Mouse (Mus musculus) brain, adult 2 months (tissue): Measurements from ENCODE around the gene Zmynd8.

ENCODE experiments used
- DNase-seq: peaks from one replicate; pipeline ENCODE4 v3.0.0; 2011; ENCODE audit warnings: low read depth, low spot score

Gene Zmynd8

DNA sequence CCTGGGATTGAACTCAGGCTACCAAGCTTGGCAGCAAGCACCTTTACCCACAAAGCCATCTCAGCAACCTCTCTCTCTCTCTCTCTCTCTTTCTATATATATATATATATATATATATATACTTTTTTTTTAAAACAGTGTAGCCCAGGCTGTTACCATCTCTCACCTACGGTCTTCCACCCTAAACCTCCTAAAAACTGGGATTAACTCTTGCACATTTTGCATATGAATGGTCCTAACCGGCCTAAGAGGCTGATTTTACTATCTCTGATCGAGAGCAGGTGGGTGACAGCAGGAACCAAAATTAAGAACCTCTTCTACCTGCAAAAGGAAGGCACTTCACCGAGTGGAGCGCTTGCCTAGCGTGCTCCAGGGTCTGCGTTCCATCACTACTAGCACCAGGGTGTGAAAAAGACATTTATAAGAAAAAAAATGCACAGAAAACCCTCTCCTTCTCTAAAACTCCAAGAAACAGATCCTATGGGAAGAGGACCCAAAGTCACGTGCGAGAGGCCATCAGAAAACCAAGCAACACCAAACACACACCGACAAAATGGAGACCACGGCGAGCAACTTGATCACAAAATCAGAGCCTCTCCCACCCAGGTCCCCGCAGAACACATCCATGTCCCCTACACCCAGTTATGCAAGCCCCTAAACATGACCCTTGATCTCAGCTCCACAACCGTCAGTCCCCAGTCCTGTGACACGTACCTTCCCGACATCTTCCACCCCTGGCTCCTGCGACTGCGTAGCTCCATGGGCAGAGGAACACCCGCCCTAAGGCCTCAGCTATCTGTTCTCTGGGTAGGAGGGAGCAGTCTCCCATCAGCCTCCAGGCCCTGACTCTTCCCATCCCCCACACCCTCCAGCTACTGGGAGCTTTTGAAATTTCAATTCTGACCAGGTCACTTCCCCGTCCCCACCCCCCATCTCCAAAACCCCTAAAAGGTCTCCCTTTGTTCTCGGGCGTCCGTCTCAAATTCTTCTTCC lies at the start of gene Zmynd8:
TSS of gene Zmynd8 (minus strand) at position 815 of the 993 bp plus-strand sequence.
- DNase-seq = no peak

DNA sequence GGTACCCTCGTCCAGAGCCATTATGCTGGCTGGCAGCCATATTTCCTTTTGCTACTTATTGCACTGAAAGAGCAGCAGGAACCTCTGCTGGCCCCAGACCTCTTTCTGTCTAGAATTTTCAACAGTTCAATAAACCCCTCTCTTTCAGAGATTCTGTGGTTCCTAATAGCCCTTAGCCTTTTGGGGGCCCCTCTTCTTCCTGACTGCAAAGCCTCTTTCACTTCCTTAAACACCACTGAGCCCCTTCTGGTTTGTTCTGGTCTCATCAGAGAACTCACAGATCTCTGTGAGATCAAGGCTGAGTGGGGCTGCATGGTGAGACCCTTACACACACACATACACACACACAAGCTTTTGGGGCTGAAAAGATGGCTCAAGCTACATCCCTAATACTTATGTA lies 49.2 kb upstream of the Zmynd8 start:
- DNase-seq = peak; percentile 16

DNA sequence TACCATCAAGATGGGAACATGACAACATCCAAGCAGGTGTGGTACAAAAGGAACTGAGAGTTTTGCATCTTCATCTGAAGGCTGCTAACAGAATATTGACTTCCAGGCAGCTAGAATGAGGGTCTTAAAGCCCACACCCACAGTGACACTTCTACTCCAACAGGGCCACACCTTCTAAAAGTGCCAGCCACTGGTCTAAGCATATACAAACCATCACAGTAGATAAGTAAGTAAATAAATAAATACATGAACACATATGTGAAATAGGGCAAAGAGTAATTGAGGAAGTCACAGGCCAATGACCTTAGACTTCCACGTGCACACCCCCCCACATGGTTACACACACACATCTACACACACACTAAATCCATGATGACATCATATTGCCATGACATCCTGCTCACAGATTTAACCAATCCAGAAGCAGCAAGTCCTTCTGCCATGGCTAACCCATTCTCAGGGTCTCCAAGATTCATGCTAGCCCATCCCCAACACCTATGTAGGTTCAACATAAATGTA lies 47.3 kb upstream of the Zmynd8 start:
- no peak for DNase-seq

DNA sequence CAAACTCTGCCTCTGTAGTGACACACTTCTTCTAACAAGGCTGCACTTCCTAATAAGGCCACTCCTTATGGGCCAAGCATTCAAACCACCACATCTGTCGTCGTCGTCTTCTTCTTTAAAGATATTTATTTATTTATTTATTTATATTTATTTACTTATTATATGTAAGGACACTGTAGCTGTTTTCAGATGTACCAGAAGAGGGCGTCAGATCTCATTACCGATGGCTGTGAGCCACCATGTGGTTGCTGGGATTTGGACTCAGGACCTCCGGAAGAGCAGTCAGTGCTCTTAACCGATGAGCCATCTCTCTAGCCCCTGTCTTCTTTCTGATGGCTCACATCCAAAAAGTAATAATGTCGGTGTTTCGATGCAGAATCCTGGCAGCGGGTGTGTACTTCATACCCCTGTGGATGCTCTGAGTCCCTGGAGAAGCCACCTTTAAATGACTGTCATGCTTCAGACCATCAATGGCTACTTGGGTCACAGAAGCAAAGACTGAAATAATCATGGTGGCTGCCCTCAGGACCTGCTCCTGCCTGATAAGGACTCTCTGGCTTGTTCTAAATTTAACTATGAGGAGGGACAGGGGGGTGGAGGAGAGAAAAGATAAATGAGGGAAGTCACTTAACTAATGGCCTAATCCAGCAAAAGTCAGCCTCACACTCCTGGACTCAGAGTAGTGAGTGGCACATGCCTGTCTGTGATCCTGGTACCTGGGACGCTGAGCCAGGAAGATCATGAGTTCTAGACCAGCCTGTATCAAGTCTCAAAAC lies 45.9 kb upstream of the Zmynd8 start:
- DNase-seq = no peak

DNA sequence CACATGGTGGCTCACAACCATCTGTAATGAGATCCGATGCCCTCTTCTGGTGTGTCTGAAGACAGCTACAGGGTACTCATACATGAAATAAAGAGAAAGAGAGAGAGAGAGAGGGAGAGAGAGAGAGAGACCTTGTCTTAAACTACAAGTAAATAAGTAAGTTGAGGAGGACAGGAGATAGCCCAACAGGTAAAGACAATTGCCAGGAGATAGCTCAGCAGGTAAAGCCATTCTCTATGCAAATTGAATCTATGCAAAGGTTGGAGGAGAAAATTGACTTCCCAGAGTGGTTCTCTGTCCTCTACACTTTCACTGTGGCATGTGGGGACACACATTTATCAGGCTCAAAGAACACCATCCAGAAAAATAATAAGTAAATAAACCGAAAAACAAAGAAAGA lies 44.3 kb upstream of the Zmynd8 start:
- DNase-seq = no peak

DNA sequence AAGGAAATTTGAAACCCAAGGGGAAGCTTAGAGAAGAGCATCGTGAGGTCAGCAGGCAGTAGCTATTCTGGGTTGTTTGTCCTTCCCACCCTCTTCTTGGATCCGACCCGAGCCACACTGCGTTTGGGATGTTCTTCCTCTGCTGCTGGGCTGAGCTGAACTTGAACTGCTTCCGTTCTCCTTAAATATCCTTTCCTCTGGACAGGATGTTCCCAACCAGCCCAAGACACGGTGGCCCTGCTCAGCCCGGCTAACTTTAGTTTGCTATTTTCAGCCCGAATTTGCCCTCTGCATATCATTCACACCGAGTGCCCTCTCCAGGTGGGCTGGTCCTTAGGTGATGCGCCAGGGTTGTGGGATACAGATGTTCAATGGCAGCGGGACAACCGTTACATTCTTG lies 37.3 kb upstream of the Zmynd8 start:
- DNase-seq = no peak

DNA sequence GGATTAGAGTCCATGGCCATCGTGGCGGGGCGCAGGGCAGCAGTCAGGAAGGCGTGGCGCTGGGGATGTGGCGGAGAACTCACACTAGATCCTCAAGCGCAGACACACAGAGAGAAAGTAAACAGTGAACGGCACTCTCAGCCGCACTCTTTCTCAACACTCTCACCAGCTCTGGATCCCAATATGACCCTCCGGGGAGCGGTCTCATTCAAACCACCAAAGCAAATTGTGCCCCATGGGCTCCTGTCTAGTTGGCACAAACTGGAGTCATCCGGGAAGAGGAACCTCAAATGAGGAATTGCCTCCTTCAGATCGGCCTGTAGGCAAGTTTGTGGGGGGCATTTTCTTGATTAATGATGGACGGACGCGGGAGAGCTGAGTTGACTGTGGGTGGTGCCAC lies 28.9 kb upstream of the Zmynd8 start:
- DNase-seq = no peak

DNA sequence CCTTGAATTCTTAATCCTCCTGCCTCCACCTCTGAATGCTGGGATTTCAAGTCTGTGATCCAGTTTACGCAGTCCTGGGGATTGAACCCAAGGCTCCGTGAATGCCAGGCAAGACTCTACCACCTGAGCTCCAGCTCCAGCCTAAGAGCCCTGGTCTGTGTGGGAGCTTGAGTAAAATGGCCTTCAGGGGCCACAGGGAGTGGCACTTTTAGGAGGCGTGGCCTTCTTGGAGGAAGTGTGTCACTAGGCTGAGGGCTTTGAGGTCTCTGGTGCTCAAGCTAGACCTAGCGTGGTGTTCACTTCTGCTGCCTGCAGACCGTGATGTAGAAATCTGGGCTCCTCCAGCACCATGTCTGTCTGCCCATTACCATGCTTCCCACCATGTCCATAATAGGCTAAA lies 27.4 kb upstream of the Zmynd8 start:
- no peak for DNase-seq

DNA sequence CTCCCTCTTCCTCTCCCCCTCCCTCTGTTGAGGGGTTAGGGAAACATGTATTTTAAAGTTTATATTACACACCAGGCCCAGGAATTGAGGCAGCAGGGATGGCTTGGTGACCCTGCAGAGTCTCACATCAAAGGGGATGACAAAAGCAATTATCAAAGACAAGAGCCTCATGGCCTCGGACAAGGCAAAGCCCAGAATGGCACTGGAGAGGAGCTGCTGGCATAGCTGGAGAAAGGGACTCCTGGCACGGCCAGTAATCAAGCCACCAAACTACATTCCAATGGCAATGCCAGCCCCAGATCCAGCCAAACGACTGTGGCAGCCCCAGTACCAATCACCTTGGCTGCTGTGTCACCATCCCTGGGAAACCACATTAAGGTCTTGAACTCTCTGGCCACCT lies 26.3 kb upstream of the Zmynd8 start:
- DNase-seq = no peak

DNA sequence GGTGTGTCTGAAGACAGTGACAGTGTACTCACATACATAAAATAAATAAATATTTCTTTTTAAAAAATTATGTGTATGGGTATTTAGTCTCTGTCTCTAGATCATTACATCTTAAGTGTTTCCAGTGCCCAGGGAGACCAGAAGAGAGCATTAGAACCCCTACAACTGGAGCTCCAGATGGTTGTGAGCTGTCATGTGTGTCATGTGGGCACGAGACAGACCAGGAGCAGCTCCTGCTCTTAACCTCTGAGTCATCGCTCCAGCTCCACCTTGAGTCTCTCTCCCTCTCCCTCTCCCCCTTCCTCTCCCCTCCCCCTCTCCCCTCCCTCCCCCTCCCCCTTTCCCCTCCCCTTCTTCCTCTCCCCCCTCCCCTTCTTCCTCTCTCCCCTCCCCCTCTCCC lies 25.9 kb upstream of the Zmynd8 start:
- no peak for DNase-seq

DNA sequence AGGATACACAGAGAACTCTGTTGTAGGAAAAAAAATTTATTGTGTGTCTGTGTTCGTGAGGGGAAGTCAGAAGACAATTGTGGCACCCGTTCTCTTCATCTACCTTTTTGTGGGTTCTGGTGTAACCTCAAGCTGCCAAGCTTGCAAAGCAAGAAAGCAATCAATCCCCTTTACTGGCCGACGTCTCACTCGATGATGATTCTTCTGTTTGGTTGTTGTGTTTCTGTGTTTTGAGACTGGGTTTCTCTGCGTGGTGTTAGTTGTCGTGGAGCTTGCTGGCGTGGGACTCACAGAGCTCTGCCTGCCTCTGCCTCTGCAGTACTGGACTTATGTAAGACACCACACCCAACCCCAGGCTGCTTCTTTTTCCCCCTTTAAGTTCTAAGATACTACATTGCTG lies 24.9 kb upstream of the Zmynd8 start:
- DNase-seq = no peak

DNA sequence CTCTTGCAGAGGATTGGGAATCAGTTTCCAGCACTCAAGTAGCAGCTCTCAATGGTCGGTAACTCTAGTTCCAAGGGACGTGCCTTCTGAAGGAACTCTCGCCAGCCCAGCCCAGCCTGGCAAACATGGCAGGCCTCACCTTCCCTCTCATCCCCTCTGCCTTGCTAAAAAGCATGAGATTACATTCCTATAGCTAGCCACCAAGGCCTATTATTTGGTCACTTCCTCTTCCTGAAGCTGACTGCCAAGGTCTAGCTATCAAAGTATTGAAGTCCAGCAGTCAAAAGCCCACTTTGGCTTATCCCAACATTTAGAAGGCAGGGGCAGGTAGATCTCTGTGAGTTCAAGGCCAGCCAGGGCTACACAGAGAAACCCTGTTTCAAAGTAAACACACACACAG lies 24.2 kb upstream of the Zmynd8 start:
- no peak for DNase-seq

DNA sequence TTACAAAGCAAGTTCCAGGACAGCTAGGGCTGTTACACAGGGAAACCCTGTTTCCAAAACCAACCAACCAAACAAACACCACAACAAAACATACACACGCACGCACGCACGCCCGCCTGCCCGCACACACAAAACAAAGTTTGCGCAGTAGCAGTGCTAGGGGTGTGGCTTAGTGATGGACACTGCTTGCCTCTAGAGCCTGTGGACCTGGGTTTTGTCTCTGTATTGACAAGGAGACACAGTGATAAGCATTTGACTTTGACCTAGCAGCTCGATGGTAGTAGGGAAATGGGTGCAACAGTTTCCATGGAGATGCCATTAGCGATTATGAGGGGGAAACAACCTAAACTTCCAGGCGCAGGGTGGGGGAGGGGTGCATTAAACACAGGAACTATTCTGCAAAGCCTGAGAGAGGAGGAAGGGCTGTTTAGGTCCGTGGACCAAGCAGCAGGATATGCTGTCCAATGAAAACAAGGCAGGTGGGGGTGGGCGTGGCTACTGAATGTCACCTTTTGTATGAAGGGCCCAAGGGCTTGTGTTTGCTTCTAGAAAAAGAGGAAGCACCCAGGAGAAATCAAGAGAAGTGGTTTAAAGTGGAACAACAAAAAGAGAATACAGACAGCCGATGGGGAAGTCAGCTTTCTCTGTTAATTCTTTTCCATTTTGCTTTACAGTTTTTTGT lies 23.4 kb upstream of the Zmynd8 start:
- DNase-seq = no peak

DNA sequence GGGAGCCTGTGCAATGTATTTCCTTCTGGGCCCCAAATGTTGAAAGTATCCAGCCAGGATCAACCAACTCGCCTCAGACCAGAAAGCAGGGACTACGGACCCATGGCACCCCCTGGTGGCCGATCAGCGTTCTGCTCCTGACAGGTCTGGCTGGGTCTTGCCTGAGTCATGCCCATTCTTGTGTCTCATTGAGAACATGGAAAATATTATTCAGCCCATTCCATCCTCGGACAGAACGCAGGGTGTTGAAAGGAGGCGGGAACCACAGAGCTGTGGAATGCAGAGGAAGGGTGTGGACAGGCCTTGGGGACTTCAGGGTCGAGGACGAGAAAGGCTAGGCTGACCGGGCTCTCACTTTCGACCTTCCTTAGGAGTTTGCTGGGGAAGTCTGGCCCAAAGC lies 15.5 kb upstream of the Zmynd8 start:
- DNase-seq = peak; percentile 93

DNA sequence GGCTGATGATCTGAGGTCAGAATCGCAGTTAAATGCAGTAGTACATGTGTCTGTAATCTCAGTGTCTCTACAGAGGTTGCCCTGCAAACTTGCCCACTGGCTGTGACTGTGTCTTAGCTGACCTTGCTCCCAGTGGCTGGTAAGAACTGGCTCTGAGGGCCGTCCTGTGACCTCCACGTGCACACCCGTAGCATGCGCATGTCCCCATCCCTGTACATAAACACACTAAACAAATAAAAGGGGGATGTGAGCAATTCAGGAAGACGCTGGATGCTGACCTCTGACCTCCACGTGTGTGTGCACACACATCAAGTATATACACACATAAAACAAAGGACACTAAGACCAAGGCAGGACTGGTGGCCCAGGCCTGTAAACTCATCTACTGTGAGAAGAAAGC lies 14.3 kb upstream of the Zmynd8 start:
- no peak for DNase-seq

DNA sequence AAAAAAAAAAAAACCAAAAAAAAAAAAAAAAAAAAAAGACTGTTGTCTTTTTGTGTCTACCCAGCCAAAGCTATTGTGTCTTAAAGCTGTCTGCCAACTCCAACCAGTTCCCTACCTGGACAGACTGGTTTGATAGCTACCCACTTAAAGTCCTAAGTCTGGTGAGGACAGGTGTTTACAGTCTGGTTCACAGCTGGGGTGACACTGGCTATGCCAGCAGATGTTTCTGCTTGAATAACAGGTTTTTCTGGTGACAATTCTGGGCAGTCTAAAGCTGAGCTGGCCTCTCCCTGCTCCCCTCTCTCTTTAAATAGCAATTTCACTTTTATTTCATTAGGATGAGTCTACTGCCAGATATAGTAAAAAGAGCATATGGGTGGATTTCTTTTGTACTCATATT lies 10.9 kb upstream of the Zmynd8 start:
- DNase-seq = no peak

DNA sequence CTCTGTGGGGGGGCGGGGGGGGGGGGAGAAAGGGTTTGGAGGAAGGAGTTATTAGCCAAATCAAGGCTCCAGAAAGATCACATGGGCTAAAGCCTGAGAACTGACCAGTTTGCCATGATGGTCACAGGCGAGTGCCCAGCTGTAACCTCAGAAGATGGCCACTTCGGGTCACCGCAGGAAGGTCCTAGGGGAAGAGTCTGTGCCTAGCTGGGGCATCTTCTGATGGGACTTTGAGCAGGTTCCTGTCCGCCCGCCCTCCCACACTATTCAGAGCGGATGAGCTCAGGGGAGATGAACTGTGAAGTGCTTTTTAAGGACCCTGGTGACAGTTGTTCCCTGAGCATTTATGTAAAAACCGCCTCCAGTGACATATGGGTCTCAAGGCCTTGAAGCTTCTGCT lies 8.4 kb upstream of the Zmynd8 start:
- no peak for DNase-seq

DNA sequence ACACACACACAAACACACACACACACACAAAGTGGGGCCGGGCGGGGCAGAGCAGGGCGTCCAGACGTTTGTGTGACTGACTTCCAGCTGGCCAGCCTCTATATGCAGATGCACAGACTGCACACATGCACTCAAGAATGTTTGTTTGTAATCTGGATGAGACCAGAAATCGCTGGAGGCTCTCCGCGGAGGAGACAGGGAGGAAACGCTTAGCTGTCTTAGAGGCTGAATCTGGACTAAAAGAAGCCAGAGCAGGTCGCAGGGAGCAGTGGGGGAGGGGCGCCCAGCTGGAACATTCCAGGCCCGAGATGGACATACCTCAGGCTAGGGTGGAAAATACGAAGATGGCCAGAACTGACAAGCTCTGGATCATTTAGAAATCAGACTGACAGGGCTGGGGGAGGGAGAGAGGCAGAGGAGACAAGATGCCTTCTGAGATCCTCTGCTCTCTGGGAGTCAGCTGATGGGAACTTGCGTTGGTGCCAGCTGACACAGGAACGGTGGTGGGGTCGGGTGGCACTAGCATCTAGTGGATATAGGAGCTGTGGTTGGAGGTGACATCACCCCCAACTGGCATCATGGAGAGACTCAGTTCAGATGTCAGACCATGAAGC lies 7.6 kb upstream of the Zmynd8 start:
- DNase-seq = peak; percentile 46

DNA sequence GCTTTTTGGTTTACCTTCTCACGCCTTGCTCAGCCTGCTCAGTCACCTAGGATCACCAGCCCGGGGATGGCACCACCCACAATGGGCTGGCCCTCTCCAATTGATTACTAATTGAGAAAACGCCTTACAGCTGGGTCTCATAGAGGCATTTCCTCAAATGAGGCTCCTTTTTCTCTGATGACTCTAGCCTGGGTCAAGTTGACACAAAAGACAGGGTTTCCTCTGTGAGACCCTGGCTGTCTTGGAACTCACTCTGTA lies 2.2 kb upstream of the Zmynd8 start:
- DNase-seq = no peak

DNA sequence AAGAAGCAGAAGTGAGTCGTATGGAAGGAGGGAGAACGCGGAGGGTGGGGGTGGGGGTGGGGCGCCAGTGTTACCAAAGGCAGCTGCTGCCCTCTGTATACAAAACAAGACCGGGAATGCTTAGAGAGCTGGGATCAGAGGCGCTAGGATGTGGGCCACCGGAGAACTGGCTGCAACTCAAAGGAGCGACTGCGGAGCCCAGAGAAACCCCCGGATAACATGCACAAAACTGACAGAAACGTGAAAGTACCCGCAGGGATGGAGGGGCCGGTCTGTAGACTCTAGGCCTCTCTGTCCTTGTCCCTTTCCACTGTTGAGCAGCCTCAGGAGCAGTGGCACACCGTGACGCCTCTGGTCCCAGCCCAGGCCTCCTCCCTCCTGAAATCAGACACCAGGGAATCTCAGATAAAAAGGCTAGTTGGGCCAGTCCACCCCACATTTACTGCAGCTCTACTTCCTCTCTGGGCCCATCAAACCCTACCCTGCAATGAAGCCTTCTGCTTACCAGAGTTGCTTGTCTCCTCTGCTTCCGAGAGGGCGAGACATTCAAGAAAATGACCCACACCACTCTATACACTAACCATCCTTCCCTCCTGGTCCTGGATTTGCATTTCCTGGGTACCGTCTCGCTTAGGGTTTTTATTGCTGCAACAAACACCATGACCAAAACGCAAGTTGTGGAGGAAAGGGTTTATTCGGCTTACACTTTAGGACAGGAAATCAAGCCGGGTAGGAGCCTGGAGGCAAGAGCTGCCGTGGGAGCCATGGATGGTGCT lies 1.7 kb upstream of the Zmynd8 start:
- DNase-seq = peak; percentile 47

DNA sequence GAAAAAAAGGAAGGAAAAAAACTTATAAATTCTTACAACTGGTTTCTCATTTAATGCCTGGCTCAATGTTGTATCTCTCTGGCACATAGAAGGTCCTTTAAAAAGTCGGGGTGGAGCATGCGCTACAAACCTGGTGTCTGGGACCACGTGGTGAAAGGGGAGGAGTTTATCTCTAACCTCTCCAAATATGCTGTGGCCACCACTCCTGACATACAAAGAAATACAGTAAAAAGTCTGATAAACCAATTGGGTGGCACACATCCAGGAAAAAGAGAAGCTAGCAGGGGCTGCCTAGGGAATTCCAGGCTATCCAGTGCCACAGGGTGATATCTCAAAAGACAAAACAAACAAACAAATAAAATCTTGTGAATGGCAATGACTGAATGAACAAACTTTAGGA lies 1.1 kb upstream of the Zmynd8 start:
- DNase-seq = no peak
